Mouse (Mus musculus) liver, embryonic 14.5 days (tissue): ENCODE measurements around the gene Zc3h15. TPM values are rescaled to one million over a fixed set of nuclear protein-coding genes. Genes with fewer than 3 reads are reported as not detected.
"Not testable (repeated sequence)": the region's sequence is repeated elsewhere in the genome, so short reads cannot be mapped to it uniquely, and the experiment has no call there.

ENCODE experiments used
- ATAC-seq: fragments of 200-750 bp; cut with Nextera tagmentation; 2 replicates; pipeline ENCODE4 v1.8.0; 2017; ENCODE audit warnings: moderate number of reproducible peaks, mild to moderate bottlenecking, moderate library complexity; ENCODE audit not compliant: insufficient read depth
- DNase-seq, 3 experiments: peaks; one replicate each; pipeline ENCODE4 v3.0.0-alpha.2; 2012 to 2013; ENCODE audit warnings: low read depth in 3 of 3, low spot score in 3 of 3
- H3K27ac ChIP-seq: fragments of 300-500 bp; sonication (generic); 2 replicates; pipeline ENCODE4 v1.5.1; 2014; ENCODE audit warnings: moderate library complexity, mild to moderate bottlenecking, control low read depth, inconsistent platforms
- H3K27me3 ChIP-seq: fragments of 300-500 bp; sonication (generic); 2 replicates; pipeline ENCODE4 v1.6.1; 2014; ENCODE audit warnings: mild to moderate bottlenecking, low read length, moderate library complexity; ENCODE audit not compliant: control insufficient read depth, insufficient read depth
- H3K36me3 ChIP-seq: fragments of 300-500 bp; sonication (generic); replicated peaks from 2 replicates; pipeline ENCODE4 v1.6.1; 2014; ENCODE audit warnings: low read depth; ENCODE audit not compliant: control insufficient read depth, insufficient read depth
- H3K4me1 ChIP-seq, 2 experiments: fragments of 200-500 bp in 1 of 2; fragments of 300-500 bp in 1 of 2; sonication (generic) in 1 of 2; replicated peaks; 2 replicates each; pipeline ENCODE4 v1.6.1; 2012 to 2014; ENCODE audit warnings: antibody characterized with exemption in 1 of 2, inconsistent platforms in 1 of 2, low read length in 1 of 2; ENCODE audit not compliant: control insufficient read depth in 2 of 2, insufficient read depth in 2 of 2
- H3K4me2 ChIP-seq: fragments of 300-500 bp; sonication (generic); 2 replicates; pipeline ENCODE4 v1.6.1; 2014; ENCODE audit warnings: low read depth, mild to moderate bottlenecking, control low read depth, moderate library complexity
- H3K4me3 ChIP-seq, 2 experiments: fragments of 200-500 bp in 1 of 2; fragments of 300-500 bp in 1 of 2; sonication (generic) in 1 of 2; 2 replicates each; pipeline ENCODE4 v1.5.1; 2012 to 2014; ENCODE audit warnings: low read depth in 2 of 2, low read length in 2 of 2, mild to moderate bottlenecking in 2 of 2, control low read depth in 1 of 2, inconsistent platforms in 1 of 2, moderate library complexity in 1 of 2; ENCODE audit not compliant: insufficient read depth in 1 of 2
- H3K9ac ChIP-seq: fragments of 300-500 bp; sonication (generic); replicated peaks from 2 replicates; pipeline ENCODE4 v1.6.1; 2014; ENCODE audit warnings: mild to moderate bottlenecking, control low read depth, moderate library complexity
- H3K9me3 ChIP-seq: fragments of 300-500 bp; sonication (generic); 2 replicates; pipeline ENCODE4 v1.6.1; 2016; ENCODE audit warnings: low read length, mixed read lengths; ENCODE audit not compliant: control insufficient read depth
- CTCF ChIP-seq: IDR thresholded peaks from 2 replicates; pipeline ENCODE4 v1.5.1; 2016; ENCODE audit warnings: antibody characterized with exemption, low read depth, control low read depth
- EP300 ChIP-seq: IDR thresholded peaks from 2 replicates; pipeline ENCODE4 v1.6.1; 2016; ENCODE audit warnings: antibody characterized with exemption, low read depth
- WGBS: fragments of 180-500 bp; shearing (Covaris S2); extraction: QIAGEN DNeasy Blood & Tissue Kit; methylation state at CpG from one replicate; pipeline ENCODE4 v1.1.7; 2014; ENCODE audit not compliant: insufficient replicate concordance; 5-methylcytosine and 5-hydroxymethylcytosine counted together
- polyA plus RNA-seq, 2 experiments: library from polyadenylated mRNA; depleted of rRNA in 1 of 2; stranded (reverse) in 1 of 2; unstranded in 1 of 2; fragments of >200 nt; fragmentation: Nextera tagmentation in 1 of 2; extraction: Ambion mirVana in 1 of 2; gene quantifications; 2 replicates each; pipeline versions ENCODE4 v1.2.1 to v1.2.3; 2012 to 2014

Gene Zc3h15
- polyA plus RNA-seq, 2 experiments = 40.7 to 50.2 TPM

GRCm38 (mm10) chr2:83699324-83699723, 55.1 kb downstream of the Zc3h15 start:
- no peak overlapping the region for H3K4me3 ChIP-seq
- 0 out of 4 replicates have a peak, but pooled peaks cover 0 to 3% of the 10 kb centered on the region in 2 experiments for H3K4me1 ChIP-seq
- no peaks in the 10 kb centered on the region for H3K36me3 ChIP-seq
- H3K27me3 ChIP-seq = no peaks in the 10 kb centered on the region
- no peak overlapping the region for H3K4me2 ChIP-seq
- ATAC-seq (no peak), DNase-seq (no peak)
- H3K27ac ChIP-seq = no peak overlapping the region
- no peak for TF ChIP-seq CTCF
- TF ChIP-seq EP300 = no peak
- no peak overlapping the region for H3K9ac ChIP-seq
- H3K9me3 ChIP-seq = no peaks in the 10 kb centered on the region
- 18% methylated on average over 1 of the region's 1 CpGs for WGBS

GRCm38 (mm10) chr2:83700667-83701066, 56.4 kb downstream of the Zc3h15 start:
- ATAC-seq (no peak), DNase-seq (no peak)
- 59% methylated on average over 4 of the region's 4 CpGs for WGBS
- Histone ChIP-seq H3K4me1 (0 out of 4 replicates have a peak, but pooled peaks cover 0 to 4% of the 10 kb centered on the region in 2 experiments), H3K27me3 (no peaks in the 10 kb centered on the region), H3K4me2 (no peak overlapping the region), H3K9ac (no peak overlapping the region), H3K9me3 (no peaks in the 10 kb centered on the region), H3K27ac (no peak overlapping the region), H3K36me3 (no peaks in the 10 kb centered on the region), H3K4me3 (no peak overlapping the region)
- no peak for TF ChIP-seq CTCF
- no peak for TF ChIP-seq EP300

GRCm38 (mm10) chr2:83702411-83702810, 58.2 kb downstream of the Zc3h15 start:
- ATAC-seq = no peak
- H3K27ac ChIP-seq = no peak overlapping the region
- DNase-seq = no peak
- WGBS = 83% methylated on average over 7 of the region's 7 CpGs
- H3K4me1 ChIP-seq = peaks cover 0 to 13% of the 10 kb centered on the region in 2 experiments; a peak in 2 of 4 replicates
- no peak overlapping the region for H3K4me2 ChIP-seq
- no peak overlapping the region for H3K9ac ChIP-seq
- TF ChIP-seq CTCF (no peak), EP300 (no peak)
- H3K4me3 ChIP-seq = no peak overlapping the region
- no peaks in the 10 kb centered on the region for H3K36me3 ChIP-seq
- no peaks in the 10 kb centered on the region for H3K27me3 ChIP-seq
- no peaks in the 10 kb centered on the region for H3K9me3 ChIP-seq

- DNase-seq (no peak), ATAC-seq (no peak)
- H3K4me1 ChIP-seq = peaks cover 0 to 13% of the 10 kb centered on the region in 2 experiments; a peak in 2 of 4 replicates
- no peak overlapping the region for H3K4me3 ChIP-seq
- H3K9ac ChIP-seq = no peak overlapping the region
- H3K27me3 ChIP-seq = no peaks in the 10 kb centered on the region
- H3K4me2 ChIP-seq = no peak overlapping the region
- WGBS = 23% methylated on average over 9 of the region's 9 CpGs
- no peaks in the 10 kb centered on the region for H3K9me3 ChIP-seq
- TF ChIP-seq CTCF = no peak
- TF ChIP-seq EP300 = no peak
- no peaks in the 10 kb centered on the region for H3K36me3 ChIP-seq
- no peak overlapping the region for H3K27ac ChIP-seq
These were observed 61.4 kb downstream of the Zc3h15 start for GRCm38 (mm10) chr2:83705580-83706158.

GRCm38 (mm10) chr2:83709896-83710524, 65.8 kb downstream of the Zc3h15 start:
- H3K4me3 ChIP-seq = no peak overlapping the region
- H3K4me1 ChIP-seq = peaks cover 0 to 10% of the 10 kb centered on the region in 2 experiments; a peak in 2 of 4 replicates
- no peak for TF ChIP-seq CTCF
- TF ChIP-seq EP300 = no peak
- no peak overlapping the region for H3K4me2 ChIP-seq
- no peaks in the 10 kb centered on the region for H3K9me3 ChIP-seq
- no peak overlapping the region for H3K27ac ChIP-seq
- no peaks in the 10 kb centered on the region for H3K36me3 ChIP-seq
- DNase-seq (no peak), ATAC-seq (no peak)
- 46% methylated on average over 11 of the region's 11 CpGs for WGBS
- no peak overlapping the region for H3K9ac ChIP-seq
- H3K27me3 ChIP-seq = no peaks in the 10 kb centered on the region

GRCm38 (mm10) chr2:83713281-83713680, 69.0 kb downstream of the Zc3h15 start:
- H3K4me3 ChIP-seq, ATAC-seq, H3K9ac ChIP-seq: not testable (repeated sequence)

More at GRCm38 (mm10) chr2:83713281-83713680, 69.0 kb downstream of the Zc3h15 start:
- 64% methylated on average over 7 of the region's 7 CpGs for WGBS
- not testable (repeated sequence) for H3K27ac ChIP-seq, H3K9me3 ChIP-seq, H3K27me3 ChIP-seq, DNase-seq, H3K36me3 ChIP-seq, H3K4me1 ChIP-seq, H3K4me2 ChIP-seq
